Mouse (Mus musculus) cerebellum, postnatal 10 days (tissue): ENCODE measurements at regions not wholly inside any gene's neighbourhood (a gene's known extent, or its start where the extent isn't known, plus 50 kb on each side); places are given as distances from the start of the nearest gene placed in this dataset.

Source experiments
- DNase-seq, 2 experiments: peaks; one replicate each; pipeline ENCODE4 v3.0.0; 2021; ENCODE audit warnings: mixed read lengths in 2 of 2

DNA sequence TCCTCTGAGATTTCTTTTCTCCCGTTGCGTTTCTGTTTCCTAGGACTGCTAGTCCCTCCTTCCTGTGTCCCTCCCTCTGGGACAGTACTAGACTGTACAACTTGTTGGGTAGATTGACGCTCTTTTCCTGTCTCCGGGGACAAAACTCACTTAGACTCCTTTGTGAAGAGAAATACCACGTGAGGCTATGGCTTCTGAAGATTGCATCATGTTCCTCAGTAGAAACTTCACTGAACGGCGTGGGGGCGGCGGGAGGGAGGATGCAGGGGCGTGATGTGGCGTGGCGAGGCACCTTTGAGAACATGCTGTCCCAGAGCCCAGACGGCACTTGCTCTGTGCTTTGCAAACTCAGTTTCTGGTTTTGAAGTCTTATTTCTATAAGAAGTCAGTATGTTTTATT is 78.5 kb downstream of the Spata18 start:
- no peak for DNase-seq

DNA sequence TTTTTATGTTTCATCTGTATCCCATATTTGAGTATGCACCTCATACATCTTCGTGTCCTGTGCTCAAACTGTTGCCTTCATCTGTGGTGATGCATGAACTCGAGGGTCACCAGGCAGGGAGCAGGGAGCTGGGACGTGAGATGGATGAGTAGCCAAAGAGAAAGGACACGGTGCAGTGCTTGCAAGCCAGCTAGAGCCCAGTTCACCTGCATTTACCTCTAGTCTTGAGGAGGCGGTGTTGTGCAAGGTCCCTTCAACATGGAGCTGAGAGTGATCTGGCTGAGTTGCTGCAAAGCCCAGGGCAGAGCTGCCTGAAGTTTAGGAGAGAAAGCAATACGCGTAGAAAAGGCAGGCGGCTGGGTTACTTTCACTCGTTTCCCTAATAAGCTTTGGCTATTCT is 80.2 kb downstream of the Spata18 start:
- DNase-seq = no peak

DNA sequence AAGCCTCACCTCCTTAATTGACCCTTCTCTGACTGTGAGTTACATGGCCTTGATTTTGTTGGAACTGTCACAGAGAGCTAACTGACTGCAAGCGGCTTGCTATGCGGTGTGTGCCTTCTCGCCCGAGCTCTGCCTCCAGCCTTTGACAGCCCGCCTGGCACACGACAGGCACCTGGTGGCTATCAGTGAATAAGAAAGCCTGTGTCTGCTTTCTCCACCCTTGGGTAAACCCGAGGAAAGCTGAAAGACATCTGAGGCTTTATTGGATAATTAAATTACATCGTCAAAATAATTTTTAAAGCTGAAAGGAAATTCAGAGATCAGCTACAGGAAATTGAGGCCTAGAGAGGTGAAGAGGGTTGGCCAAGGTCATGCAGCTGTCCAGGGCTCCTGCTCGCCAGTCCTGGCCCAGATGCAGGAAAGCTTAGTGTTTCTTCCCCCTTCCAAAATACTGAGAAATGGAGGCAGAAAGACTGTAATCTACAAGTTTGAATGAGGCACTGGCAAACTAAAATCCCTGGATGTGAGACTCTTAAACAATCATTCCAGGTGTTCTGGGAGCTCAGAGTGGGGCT is 80.9 kb downstream of the Spata18 start:
- DNase-seq = peak in 1 of 2 experiments; percentile 36

DNA sequence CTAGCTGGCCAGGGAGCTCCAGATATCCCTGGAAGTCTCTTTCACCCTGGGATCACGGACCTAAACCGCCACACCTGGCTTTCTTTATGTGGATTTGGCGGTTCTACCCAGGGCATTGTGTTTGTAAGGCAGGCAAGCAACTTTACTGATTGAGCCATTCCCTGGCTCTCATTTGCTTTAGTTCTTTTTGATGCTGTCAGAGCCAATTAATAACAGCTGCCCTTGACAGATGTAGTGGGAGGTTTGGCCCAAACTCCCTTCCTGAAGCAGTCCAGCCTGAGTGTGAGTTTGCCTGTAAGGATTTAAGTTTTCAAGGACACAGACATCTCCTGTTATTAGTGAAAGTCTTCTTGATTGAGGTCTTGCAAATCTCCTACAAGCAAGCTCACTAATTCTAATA is 89.6 kb downstream of the Spata18 start:
- DNase-seq = no peak

DNA sequence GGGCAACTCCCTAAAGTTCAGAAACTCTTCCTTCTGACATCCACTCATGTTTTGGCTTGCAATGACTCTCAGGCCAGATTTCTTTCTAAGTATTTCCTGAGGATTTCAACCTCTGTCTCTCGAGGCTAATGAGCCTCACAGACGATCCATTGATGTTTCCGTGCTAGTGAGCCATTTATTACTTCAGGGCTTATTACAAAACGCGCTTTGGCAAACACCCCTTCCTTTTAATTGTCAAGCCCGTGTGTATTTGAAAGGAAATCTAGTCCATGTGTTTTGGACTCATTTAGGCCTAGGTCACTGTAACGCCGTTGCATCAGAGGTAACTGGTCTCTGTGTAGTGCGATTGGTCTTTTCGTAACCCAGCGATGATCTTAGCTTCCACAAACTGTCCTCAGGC is 90.3 kb downstream of the Spata18 start:
- no peak for DNase-seq

DNA sequence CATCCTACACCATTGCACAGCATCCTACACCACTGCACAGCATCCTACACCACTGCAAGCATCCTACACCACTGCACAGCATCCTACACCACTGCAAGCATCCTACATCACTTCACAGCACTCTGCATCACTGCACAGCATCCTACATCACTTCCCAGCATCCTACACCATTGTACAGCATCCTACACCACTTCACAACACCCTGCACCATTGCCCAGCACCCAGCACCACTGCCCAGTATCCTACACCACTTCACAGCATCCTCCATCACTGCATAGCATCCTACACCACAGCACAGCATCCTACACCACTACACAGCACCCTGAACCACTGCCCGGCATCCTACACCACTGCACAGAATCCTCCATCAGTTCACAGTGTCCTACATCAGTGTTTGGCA is 92.8 kb downstream of the Spata18 start:
- no peak for DNase-seq

DNA sequence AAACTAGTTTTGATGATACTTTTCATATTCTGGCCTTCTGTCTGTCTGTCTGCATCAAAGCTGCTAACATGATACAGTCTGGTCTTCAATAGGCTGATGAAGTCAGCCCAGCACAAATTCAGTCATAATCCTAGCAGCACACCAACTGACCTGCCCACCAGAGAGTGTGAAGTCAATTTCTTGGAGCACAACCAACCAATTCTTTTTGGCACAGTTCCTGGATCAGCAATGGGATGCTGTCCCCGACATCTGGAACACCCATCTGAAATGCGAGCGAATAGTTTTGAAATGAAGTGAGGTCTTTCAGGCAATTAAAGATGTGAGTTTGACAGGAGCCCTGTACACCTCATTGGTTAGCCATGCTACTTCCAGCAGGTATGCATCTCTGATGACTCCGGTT is 98.6 kb downstream of the Spata18 start:
- no peak for DNase-seq

DNA sequence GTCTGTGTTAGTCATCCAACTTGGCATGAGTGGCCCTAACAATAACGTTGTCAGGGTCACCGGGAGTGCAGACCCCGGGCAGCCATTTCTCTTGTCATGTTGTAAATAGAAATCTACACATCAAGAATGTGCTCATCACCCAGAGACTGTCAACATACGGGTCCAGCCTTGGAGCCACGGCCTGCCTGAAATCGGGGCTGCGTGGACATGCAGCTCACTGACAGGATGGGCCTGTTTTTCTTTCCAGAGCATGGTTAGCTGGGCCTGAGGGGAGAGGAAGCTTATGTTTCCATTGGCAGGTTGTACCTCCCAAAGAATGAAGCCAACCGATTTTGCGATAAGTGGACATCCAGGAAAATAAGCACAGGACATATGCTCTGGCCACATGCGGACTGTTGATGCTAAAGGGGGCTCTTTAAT is 101.1 kb downstream of the Spata18 start:
- no peak for DNase-seq

DNA sequence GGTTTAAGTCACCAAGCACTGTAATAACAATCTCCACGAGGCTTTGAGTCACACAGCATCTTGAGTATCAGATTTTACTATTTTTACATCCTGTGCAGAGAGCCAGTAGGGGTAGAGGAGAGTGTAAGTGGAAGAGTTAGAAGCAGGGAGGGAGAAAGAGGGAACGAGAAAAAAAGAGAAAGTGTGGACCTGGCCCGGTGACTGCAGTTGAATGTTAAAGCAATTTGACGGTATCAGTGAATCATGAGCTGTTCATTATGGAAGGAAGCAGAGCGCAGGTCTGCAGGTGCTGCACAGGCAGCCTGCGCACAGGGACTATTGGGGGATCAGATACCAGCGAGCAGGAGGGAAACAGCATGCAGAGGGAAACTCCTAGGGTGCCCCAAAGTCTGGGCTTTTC is 102.6 kb downstream of the Spata18 start:
- no peak for DNase-seq

DNA sequence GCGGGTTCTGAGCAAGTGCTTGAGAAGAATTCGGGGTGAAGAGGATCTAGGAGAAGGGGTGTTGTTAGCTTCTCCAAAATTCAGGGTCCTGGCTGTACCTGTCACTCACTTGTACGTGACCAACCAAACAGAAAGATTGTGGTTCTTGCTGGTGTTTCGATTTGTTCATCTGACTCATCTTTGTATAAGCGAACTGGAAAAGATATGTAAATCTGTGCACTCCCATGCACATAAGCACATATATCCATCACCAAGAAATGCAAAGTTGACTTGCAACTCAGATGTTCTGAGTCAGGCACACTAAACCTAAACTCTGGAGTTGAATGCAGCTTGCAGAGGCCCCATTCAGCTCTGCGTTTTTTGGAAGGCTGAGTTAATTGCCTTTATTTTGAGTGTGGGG is 107.4 kb downstream of the Spata18 start:
- DNase-seq = no peak

DNA sequence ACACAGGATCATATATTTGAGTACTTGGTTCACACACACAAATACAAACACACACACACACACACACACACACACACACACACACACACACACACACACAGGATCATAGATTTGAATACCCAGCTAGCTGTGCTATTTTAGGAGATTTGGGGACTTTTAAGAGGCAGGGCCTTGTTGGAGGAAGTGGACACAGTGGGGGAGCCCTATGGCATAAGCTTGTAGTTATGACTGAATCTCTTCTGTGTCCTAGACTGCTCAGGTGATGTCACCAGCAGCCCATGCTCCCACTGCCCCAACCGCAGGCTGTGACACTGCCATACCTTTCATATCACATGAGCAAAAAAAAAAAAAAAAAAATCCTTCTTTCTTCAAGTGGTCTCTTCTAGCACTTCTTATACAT is 110.1 kb downstream of the Spata18 start:
- peak in 1 of 2 experiments; percentile 12 for DNase-seq

DNA sequence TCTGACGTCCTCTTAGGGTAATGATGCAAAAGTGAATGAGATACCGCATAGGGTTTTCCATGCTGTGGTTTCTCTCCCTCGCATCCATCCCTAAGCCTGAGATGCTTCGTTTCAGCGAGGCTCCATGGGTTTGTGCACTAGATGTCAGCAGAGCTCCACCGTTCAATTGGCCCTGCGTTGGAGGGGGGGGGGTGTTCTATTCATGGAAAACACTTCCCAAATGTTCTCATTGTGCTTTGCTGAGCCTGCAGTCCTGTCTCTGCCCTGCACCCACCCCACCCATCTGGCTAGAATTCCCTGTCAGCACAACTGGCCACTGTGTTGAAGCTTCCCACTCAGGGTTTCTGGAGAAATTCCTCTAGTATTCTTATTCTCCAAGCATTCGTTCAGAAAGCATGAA is 110.5 kb downstream of the Spata18 start:
- DNase-seq = peak; percentile 67 to 73

DNA sequence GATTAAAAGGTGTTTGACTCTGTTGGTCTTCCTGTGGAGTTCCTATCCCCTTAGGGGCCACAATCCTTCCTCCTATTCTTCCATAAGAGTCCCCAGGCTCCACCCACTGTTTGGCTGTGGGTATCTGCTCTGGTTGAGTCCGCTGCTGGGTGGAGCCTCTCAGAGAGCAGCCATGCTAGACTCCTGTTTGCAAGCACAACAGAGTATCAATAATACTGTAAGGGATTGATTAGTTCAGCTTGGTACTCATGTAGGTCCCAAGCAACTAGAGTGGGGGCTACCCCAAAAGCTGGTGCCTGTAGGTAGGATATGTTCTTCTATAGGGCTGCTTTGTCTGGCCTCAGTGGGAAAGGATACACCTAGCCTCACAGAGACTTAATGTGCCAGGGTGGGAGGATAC is 113.0 kb downstream of the Spata18 start:
- no peak for DNase-seq

DNA sequence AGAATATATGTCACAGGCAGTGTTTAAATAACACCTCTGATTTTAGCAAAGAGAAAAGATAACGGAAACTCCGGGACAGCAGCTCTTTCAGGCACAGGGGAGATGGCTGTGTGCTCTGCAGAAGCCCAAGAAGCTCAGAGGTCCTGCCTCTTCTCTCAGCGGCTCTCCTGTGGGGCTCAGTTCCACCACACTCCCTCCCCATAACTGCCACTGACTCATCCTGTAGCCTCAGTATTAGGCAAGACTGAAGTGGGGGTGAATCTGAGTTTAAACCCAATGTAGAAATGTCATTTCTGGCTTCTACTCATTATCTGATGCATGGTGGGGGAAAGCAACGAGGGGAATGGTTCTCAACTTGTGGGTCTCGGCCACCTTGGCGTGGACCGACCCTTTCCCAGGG is 114.3 kb downstream of the Spata18 start:
- no peak for DNase-seq

DNA sequence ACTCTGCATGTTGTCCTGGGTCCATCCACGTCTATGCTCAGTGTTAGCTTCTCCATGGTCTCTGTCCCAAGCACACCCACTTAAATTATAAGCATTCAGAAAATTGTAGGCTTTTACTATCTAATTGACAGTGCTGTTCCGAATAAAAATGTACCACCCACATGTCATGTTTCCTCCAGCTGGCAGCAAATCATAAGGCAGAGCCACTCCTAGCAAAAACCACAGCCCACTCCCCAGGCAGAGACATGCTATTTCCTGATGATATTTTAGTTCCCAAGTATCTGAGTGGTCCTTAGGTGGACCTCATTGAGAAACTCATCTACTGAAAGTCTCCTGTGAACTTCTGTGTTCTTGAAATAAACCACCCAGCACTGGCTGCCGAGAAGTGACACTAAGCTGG is 117.1 kb downstream of the Spata18 start:
- no peak for DNase-seq

DNA sequence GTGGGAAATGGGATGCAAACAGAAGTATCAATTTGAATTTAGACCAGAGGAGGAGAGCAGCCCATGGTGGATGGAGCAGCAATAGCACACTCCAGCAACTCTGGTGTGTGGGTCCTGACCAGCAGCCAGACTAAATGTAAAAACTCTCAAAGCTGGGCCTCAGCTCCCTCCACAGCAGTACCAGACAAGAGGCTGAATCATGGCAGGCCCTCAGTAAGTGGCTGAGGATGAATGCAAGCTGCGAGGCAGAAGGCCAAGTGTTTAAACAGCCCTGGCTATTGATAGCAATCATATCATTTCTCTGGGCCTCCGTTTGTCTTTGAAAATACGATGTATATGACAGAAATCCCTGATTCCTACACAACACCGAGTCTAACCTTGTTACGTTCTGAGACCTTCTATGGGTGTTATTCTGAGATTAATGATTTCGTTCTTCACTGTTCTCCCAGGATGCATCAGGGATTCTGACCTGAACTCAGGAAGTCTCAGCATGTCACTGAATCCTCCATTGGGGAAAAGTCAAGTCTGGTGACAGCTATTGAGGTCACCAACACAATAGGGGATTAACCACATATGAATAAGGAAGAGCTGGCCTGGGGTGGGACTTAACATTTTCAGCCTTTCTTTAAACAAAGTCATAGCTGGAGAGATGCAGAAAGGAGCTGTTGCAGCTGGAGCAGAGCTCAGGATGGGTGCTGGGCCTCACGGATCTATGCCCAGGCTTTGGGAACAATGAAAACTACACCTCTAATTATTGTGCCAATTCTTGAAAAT is 124.8 kb downstream of the Spata18 start:
- DNase-seq = no peak

DNA sequence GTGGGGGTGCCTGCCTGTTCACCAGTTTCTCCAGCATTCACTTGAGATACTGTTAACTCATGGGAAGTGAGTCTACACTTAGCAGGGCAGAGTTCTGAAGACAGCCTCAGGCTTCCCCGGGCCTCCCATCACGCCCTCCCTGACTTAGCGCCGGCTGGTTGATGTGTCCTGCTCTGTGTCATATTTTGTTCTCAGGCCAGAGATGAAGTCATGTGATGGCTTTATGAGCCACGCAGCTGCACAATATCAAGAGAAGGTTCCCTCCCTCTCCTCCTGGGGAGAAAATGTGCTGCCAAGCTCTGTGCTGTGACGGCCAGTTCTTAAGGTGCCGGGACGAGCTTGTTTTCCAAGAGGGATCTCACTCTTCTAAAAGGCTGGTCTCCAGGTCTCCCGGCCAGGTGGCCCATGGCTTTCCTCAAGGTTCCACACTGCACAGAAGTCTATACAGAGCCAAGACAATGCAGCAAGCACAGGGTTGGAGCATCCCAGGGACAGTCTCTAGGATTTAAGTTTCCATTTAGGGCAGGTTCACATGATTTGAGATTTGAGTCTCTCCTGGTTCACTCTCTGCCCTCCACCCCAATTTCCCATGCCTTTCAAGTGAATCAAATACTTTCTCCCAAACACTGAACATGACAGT is 126.2 kb downstream of the Spata18 start:
- peak in 1 of 2 experiments; percentile 5 for DNase-seq

DNA sequence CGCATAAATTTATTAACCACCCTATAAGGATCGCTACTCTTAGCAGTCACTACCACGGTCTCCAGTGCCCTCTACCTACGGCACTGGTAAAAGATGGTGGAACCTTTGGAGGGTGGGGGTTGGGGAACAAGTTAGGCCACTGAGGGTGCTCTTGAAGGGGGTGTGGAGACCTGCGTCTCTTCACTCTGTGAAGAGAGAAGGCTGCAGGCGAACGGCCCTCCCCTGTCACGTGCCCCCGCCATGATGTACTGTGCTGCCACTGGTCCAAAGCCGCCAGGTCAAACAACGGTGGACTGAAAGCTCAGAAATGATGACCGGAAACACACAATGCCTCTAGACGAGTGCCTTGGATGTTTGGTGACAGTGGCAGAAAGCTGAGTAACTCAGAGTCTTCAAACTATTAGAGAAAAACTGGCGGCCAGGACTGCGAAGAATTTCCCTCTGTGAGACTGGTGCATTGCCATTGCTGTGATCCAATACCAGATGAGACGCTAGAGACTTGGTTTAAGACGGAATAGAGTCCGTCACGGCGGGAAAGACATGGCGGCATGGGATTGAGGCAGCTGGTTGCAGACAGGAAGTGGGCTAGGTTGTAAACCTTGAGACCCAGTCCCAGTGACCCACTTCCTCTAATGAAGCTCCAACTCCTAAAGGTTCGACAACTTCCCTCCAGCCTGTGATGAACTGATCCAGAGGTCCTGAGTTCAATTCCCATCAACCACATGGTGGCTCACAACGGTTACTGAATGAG is 130.2 kb downstream of the Spata18 start:
- no peak for DNase-seq

DNA sequence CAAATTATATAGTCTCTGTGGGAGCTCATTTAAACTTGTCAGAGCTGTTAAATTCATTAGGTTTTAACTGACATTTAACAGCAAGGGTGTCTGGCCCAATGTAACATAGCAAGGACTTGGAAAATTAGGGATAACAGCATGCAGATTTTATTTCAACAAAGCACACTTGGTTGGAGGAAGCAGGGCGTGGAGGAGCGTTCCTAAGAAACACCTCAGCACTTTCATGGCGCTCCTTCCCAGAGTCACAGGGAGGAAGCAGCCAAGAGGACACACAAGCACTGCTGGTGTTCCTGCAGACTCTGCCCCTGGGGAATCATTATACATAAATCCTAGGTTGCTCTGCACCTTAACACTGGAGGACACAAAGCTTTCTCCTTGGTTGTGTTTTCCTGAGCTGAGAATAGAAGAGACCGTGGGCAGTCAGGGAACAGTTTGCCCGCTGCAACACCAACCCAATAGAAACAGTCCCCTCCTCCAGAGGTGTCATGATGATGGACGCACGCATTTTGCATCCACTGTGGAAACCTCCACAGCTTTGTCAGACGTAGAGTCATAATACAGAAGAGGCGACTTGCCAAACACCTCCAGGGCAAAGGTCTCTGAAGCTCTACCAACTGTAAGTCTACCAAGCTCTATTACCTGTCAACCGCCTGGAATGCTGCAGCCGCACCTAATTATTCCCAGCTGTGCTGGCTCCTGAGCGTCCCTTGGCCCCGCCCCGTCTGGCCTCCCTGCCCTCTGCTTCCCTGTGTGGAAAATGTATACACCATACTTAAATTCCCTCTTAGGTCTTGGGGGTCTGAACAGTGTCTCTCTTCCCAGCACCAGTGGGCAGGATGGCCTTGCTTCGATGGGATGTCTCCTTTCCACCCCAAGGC is 131.3 kb downstream of the Spata18 start:
- no peak for DNase-seq

DNA sequence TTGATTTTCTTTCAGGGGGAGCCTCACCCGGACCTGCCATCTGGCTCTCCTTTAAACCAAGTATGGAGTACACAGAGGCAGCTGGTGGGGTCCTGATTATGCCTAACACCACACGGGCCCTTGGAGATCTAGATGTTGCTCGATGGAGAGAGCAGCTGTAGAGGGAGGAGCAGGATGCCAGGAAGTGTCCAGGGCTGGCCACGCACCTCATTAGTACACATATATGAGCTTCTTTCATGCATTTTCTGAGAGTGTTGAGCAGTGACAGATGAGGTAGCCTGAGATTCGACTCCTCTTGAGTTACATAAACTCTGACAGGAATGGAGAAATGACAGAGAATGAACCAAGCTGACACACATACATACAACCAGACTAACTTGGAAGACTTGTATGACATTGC is 136.1 kb downstream of the Spata18 start:
- peak in 1 of 2 experiments; percentile 9 for DNase-seq

DNA sequence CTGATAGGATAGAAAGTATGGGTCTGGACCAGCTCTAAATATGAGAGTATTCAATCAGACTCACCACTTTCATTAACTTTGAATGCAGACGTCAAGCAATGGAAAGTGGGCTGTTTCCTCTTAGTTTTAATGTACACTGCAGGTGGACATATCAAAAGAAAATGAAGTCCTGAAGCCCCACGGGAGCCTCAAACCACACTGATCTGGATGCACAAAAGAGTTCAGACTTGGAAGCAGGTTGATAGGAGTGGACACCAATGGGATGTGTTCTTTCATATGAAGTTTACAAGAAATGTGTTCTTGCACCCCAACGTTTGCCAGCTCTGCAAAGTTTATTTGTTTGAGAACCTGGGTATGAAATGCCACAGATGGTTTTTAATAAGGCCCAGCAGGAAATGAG is 141.0 kb downstream of the Spata18 start:
- DNase-seq = no peak

DNA sequence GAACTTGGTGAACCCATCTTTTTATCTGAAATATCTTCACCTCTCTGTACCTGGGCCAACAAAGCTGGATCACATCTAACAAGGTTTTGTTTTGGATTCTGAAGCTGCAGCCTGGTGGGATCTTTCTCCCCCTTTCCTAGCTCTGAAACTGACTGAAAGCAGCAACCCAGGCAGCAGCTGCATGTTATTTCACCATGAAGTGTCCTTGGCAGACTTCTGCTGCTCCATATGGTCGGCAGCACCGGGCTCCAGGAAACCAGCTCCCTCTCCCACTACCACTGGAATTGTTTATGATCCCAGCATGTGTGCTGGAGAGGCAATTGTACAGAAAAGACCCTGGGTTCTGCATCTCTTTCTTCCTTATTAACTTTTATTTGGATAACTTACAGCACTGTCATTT is 145.0 kb downstream of the Spata18 start:
- peak; percentile 51 to 68 for DNase-seq

DNA sequence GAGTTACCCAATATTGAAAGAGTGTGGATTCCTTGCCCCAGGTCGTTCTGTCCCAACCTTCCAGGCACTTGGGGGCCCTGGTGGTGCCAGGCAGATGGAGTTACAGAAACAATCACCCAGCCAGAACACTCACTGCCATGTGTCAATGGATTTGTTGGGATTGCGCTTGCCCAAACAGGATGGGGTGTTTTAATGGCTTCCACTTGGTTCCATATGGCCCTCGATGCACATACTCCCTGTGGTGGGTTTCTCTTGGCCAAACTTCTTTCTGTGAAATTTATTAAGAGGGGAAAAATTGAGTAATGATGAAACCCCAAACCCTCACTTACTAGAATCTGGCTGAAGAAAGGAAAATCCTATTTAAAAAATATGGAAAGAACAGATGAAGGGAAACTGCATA is 146.8 kb downstream of the Spata18 start:
- DNase-seq = peak in 1 of 2 experiments; percentile 6
